Mouse (Mus musculus) liver, adult 2 months (tissue): Measurements from ENCODE around the gene Rdh19.
A peak's percentile ranks its signal among the peaks of the same experiment; 100 is the strongest.

Experiments used
- CTCF ChIP-seq: fragments of 200-500 bp; IDR thresholded peaks from 2 replicates; pipeline ENCODE4 v1.5.1; 2011; ENCODE audit warnings: low read depth, low read length, control low read depth
- POLR2A ChIP-seq: fragments of 200-500 bp; IDR thresholded peaks from 2 replicates; pipeline ENCODE4 v1.6.1; 2011; ENCODE audit warnings: low read length, control low read depth; ENCODE audit not compliant: insufficient read depth; ENCODE audit errors: extremely low read depth

GRCm38 (mm10) chr10:127901751-127902150 is 52.0 kb downstream of the Rdh19 start:
- no peak for TF ChIP-seq CTCF
- TF ChIP-seq POLR2A = peak; percentile 50; the same call in 1 of the 2 replicates
